Mouse (Mus musculus) embryonic facial prominence, embryonic 13.5 days (tissue): Measurements from ENCODE around the gene Dcp1a. TPM values are rescaled to one million over a fixed set of nuclear protein-coding genes. Genes with fewer than 3 reads are reported as not detected.

Experiments used
- ATAC-seq: fragments of 200-750 bp; cut with Nextera tagmentation; 2 replicates; pipeline ENCODE4 v1.8.0; 2017; ENCODE audit warnings: low read depth; ENCODE audit not compliant: insufficient number of reproducible peaks, insufficient read depth, low FRiP score, low TSS enrichment
- H3K27ac ChIP-seq: fragments of 300-500 bp; sonication (generic); 2 replicates; pipeline ENCODE4 v1.5.1; 2015; ENCODE audit warnings: moderate library complexity, mild to moderate bottlenecking, inconsistent platforms
- H3K27me3 ChIP-seq: fragments of 300-500 bp; sonication (generic); 2 replicates; pipeline ENCODE4 v1.6.1; 2015; ENCODE audit warnings: mild to moderate bottlenecking, inconsistent platforms
- H3K36me3 ChIP-seq: fragments of 300-500 bp; sonication (generic); 2 replicates; pipeline ENCODE4 v1.6.1; 2015; ENCODE audit warnings: mild to moderate bottlenecking, inconsistent platforms
- H3K4me1 ChIP-seq: fragments of 300-500 bp; sonication (generic); 2 replicates; pipeline ENCODE4 v1.6.1; 2015; ENCODE audit warnings: inconsistent platforms
- H3K4me2 ChIP-seq: fragments of 300-500 bp; sonication (generic); 2 replicates; pipeline ENCODE4 v1.6.1; 2015; ENCODE audit warnings: moderate library complexity, mild to moderate bottlenecking, inconsistent platforms
- H3K4me3 ChIP-seq: fragments of 300-500 bp; sonication (generic); 2 replicates; pipeline ENCODE4 v1.5.1; 2015; ENCODE audit warnings: mild to moderate bottlenecking, inconsistent platforms
- H3K9ac ChIP-seq: fragments of 300-500 bp; sonication (generic); 2 replicates; pipeline ENCODE4 v1.6.1; 2015; ENCODE audit warnings: mild to moderate bottlenecking, inconsistent platforms
- H3K9me3 ChIP-seq: fragments of 300-500 bp; sonication (generic); 2 replicates; pipeline ENCODE4 v1.6.1; 2016; ENCODE audit warnings: inconsistent platforms
- WGBS: fragments of 180-500 bp; shearing (Covaris S2); methylation state at CpG from one replicate; pipeline ENCODE4 v1.1.7; 2015; ENCODE audit warnings: mixed read lengths; 5-methylcytosine and 5-hydroxymethylcytosine counted together
- polyA plus RNA-seq: library from polyadenylated mRNA; unstranded; fragments of >200 nt; fragmentation: Nextera tagmentation; extraction: Ambion mirVana; gene quantifications from 2 replicates; pipeline ENCODE4 v1.2.1, GENCODE M21; 2015

The Dcp1a gene
- polyA plus RNA-seq, 1 experiment from 2014 or later, result 33.3 TPM

GRCm38 (mm10) chr14:30549777-30550149 is 70.4 kb downstream of the Dcp1a start:
- peaks cover 11% of the 10 kb centered on the region; the same call in 1 of the 2 replicates for H3K36me3 ChIP-seq
- H3K9ac ChIP-seq, result peak overlapping the region; percentile 91
- H3K4me3 ChIP-seq, result peak overlapping the region; percentile 76
- no peaks in the 10 kb centered on the region for H3K27me3 ChIP-seq
- ATAC-seq, result no peak
- under 1% methylated on average over 10 of the region's 10 CpGs for WGBS
- peak overlapping the region; percentile 92 for H3K27ac ChIP-seq
- H3K4me1 ChIP-seq, result peaks cover 33% of the 10 kb centered on the region
- no peaks in the 10 kb centered on the region for H3K9me3 ChIP-seq
- peak overlapping the region; percentile 88 for H3K4me2 ChIP-seq

- Histone ChIP-seq H3K9me3 (no peaks in the 10 kb centered on the region), H3K27ac (no peak overlapping the region), H3K4me1 (peaks cover 33% of the 10 kb centered on the region), H3K27me3 (no peaks in the 10 kb centered on the region), H3K4me3 (peak overlapping the region; percentile 76), H3K36me3 (peaks cover 15% of the 10 kb centered on the region), H3K9ac (peak overlapping the region; percentile 91), H3K4me2 (peak overlapping the region; percentile 88)
- ATAC-seq, result no peak
- 29% methylated on average over 8 of the region's 8 CpGs for WGBS
These were observed 71.1 kb downstream of the Dcp1a start for GRCm38 (mm10) chr14:30550232-30551070.

DNA sequence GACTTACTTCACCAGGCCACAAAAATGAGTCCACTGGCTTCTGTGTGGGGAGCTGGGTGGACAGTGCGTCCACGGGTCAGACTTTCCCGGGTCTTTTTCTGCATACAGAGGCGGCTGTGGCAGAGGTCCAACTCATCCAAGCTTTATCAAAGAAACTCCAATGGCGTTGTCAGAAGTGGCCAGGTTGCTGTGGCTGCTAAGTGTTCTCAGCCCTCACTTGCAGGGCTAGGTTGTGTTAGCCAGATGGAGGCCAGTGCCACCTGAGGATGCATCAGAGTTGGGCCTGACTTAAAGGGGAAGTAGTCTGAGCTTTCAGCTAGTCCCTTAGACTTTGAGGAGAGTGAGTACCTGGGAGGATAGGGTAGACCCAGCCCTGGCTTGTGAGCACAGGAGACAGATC is 72.2 kb downstream of the Dcp1a start:
- WGBS, result 74% methylated on average over 5 of the region's 5 CpGs
- peak overlapping the region; percentile 88 for H3K4me2 ChIP-seq
- peak overlapping the region; percentile 76 for H3K4me3 ChIP-seq
- H3K9ac ChIP-seq, result 0 out of 2 replicates have a peak overlapping the region, but pooled peaks have one; percentile 37
- H3K27me3 ChIP-seq, result no peaks in the 10 kb centered on the region
- peaks cover 33% of the 10 kb centered on the region for H3K4me1 ChIP-seq
- ATAC-seq, result no peak
- no peaks in the 10 kb centered on the region for H3K9me3 ChIP-seq
- H3K27ac ChIP-seq, result no peak overlapping the region
- peaks cover 26% of the 10 kb centered on the region for H3K36me3 ChIP-seq

DNA sequence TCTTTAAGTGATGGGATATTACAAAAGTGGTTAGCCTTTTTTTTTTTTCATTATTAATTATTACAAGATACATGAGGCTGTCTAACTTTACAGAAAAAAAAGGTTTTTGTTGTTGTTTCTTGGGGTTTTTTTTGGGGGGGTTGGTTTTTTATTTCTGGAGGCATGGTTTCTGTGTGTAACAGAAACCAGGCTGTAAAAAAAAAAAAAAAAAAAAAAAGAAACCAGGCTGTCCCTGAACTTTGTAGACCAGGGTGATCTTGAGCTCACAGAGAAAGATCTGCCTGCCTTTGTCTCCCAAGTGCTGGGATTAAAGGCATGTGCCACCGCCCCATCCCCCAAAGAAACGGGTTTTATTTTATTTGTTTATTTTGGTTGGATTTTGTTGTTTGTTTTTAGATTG is 72.6 kb downstream of the Dcp1a start:
- peaks cover 27% of the 10 kb centered on the region for H3K36me3 ChIP-seq
- 92% methylated on average over 2 of the region's 2 CpGs for WGBS

DNA sequence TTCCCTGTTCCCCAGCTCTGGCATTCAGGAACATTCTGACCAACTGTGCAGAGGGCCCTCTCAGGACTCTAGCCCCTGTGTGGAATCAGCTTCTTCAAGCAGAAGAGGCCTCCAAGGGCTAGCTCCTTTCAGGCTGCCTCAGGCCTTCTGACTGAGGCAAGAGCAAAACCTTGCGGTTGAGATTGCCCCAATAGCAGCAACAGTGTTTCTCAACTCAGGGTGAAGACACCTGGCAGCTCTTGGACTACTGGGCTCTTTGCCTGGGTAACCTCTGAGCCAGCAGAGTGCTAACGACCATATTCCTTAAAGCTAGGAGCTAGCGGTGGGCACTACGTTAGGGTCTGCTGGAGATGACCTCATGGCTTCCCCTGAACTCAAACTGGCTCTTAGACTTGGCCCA is 73.8 kb downstream of the Dcp1a start:
- no peak for ATAC-seq
- H3K4me3 ChIP-seq, result no peak overlapping the region
- H3K9me3 ChIP-seq, result no peaks in the 10 kb centered on the region
- no peaks in the 10 kb centered on the region for H3K27me3 ChIP-seq
- no peak overlapping the region for H3K4me2 ChIP-seq
- peaks cover 35% of the 10 kb centered on the region for H3K4me1 ChIP-seq
- WGBS, result 93% methylated on average over 4 of the region's 4 CpGs
- H3K9ac ChIP-seq, result no peak overlapping the region
- no peak overlapping the region for H3K27ac ChIP-seq
- peaks cover 38% of the 10 kb centered on the region for H3K36me3 ChIP-seq

More for the DNA sequence above, 72.6 kb downstream of the Dcp1a start:
- Histone ChIP-seq H3K27me3 (no peaks in the 10 kb centered on the region), H3K4me3 (no peak overlapping the region), H3K27ac (no peak overlapping the region), H3K4me1 (peaks cover 33% of the 10 kb centered on the region), H3K9me3 (no peaks in the 10 kb centered on the region), H3K9ac (no peak overlapping the region), H3K4me2 (no peak overlapping the region)
- ATAC-seq, result no peak

GRCm38 (mm10) chr14:30556651-30557050 is 77.3 kb downstream of the Dcp1a start:
- peaks cover 72% of the 10 kb centered on the region for H3K36me3 ChIP-seq
- no peak overlapping the region for H3K4me3 ChIP-seq
- H3K9ac ChIP-seq, result no peak overlapping the region
- no peak overlapping the region for H3K4me2 ChIP-seq
- ATAC-seq, result no peak
- no peak overlapping the region for H3K27ac ChIP-seq
- 89% methylated on average over 2 of the region's 2 CpGs for WGBS
- no peaks in the 10 kb centered on the region for H3K9me3 ChIP-seq
- peaks cover 31% of the 10 kb centered on the region for H3K4me1 ChIP-seq
- no peaks in the 10 kb centered on the region for H3K27me3 ChIP-seq

GRCm38 (mm10) chr14:30557730-30558129 is 78.4 kb downstream of the Dcp1a start:
- Histone ChIP-seq H3K27ac (no peak overlapping the region), H3K4me1 (peaks cover 33% of the 10 kb centered on the region), H3K4me3 (no peak overlapping the region), H3K9ac (no peak overlapping the region), H3K9me3 (no peaks in the 10 kb centered on the region), H3K4me2 (no peak overlapping the region), H3K36me3 (peaks cover 77% of the 10 kb centered on the region), H3K27me3 (no peaks in the 10 kb centered on the region)
- no peak for ATAC-seq
- 72% methylated on average over 9 of the region's 9 CpGs for WGBS

DNA sequence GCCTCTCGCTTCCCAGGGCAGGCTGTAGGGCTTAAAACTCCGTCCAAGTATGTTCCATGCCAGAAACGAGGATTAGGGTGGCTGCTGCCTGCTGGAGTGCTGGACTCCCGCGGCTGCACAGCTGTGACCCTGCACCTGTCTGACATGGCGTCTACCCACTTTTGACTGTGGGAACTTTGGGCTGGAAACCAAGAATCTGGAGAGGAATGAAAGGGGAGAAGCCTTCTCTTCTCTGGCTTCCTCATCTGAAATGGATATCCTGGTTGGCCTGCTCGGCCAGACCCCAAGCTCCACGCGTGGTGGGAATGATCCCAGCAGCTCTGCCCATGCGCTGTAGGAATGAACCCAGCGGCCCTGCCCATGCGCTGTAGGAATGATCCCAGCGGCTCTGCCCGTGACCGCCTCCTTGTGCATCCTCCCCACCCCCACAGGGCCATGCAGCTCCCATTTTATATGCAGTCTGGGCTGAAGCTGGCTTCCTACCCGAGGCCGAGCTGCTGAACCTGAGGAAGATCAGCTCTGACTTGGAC is 80.1 kb downstream of the Dcp1a start:
- Histone ChIP-seq H3K9me3 (no peaks in the 10 kb centered on the region), H3K9ac (no peak overlapping the region), H3K36me3 (peaks cover 78% of the 10 kb centered on the region), H3K27me3 (no peaks in the 10 kb centered on the region), H3K4me3 (no peak overlapping the region), H3K4me2 (no peak overlapping the region), H3K4me1 (peaks cover 27% of the 10 kb centered on the region), H3K27ac (no peak overlapping the region)
- 78% methylated on average over 17 of the region's 17 CpGs for WGBS
- ATAC-seq, result no peak; the same call in 1 of the 2 replicates

DNA sequence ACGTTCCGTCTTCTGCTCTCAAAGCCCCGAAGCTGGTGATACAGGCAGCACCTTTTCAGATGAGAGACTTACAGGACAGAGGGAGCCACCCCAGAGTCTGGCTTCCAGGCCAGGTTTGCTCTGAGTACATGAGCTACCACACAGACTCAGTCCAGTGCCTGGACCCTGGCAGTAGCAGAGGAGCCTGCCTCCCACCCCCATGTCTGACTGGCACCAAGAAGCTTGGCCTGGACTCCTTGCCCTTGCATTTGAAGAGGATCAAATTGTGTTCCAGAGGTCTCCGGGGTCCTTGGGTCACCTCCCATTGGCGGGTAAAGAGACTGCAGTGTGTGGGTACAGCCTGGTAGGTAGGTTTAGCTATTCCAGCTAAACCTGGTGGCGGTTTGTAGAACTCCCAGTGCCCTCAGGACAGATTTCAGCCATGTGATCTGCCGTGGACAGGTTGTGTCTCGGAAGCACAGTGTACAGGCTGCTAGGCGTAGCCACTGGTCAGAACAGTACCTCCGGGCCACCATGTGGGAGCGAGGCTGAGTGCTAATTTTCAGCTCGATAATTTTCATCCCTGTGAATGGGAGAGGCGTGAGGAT is 81.6 kb downstream of the Dcp1a start:
- H3K27me3 ChIP-seq, result no peaks in the 10 kb centered on the region
- no peak for ATAC-seq
- no peaks in the 10 kb centered on the region for H3K9me3 ChIP-seq
- H3K4me3 ChIP-seq, result no peak overlapping the region
- peaks cover 27% of the 10 kb centered on the region for H3K4me1 ChIP-seq
- H3K9ac ChIP-seq, result no peak overlapping the region
- H3K27ac ChIP-seq, result no peak overlapping the region
- 91% methylated on average over 13 of the region's 13 CpGs for WGBS
- peaks cover 81% of the 10 kb centered on the region for H3K36me3 ChIP-seq
- no peak overlapping the region for H3K4me2 ChIP-seq

- Histone ChIP-seq H3K4me2 (no peak overlapping the region), H3K36me3 (peaks cover 81% of the 10 kb centered on the region), H3K9me3 (no peaks in the 10 kb centered on the region), H3K27ac (peak overlapping the region; percentile 66; the same call in 1 of the 2 replicates), H3K4me1 (peaks cover 27% of the 10 kb centered on the region), H3K27me3 (no peaks in the 10 kb centered on the region), H3K4me3 (no peak overlapping the region), H3K9ac (no peak overlapping the region)
- WGBS, result 83% methylated on average over 14 of the region's 14 CpGs
- ATAC-seq, result 0 out of 2 replicates have a peak, but pooled peaks have one; percentile 18
These were observed 82.3 kb downstream of the Dcp1a start for GRCm38 (mm10) chr14:30561470-30562187.

GRCm38 (mm10) chr14:30562343-30562742 is 83.0 kb downstream of the Dcp1a start:
- no peak overlapping the region for H3K27ac ChIP-seq
- ATAC-seq, result no peak
- no peaks in the 10 kb centered on the region for H3K9me3 ChIP-seq
- peaks cover 86% of the 10 kb centered on the region for H3K36me3 ChIP-seq
- H3K4me2 ChIP-seq, result no peak overlapping the region
- H3K9ac ChIP-seq, result no peak overlapping the region
- no peaks in the 10 kb centered on the region for H3K27me3 ChIP-seq
- no peak overlapping the region for H3K4me3 ChIP-seq
- H3K4me1 ChIP-seq, result peaks cover 27% of the 10 kb centered on the region
